Mouse (Mus musculus) liver, embryonic 12.5 days (tissue): ENCODE measurements around the gene Olfr961. TPM values are rescaled to one million over a fixed set of nuclear protein-coding genes. Genes with fewer than 3 reads are reported as not detected.

Source experiments
- ATAC-seq: fragments of 200-750 bp; cut with Nextera tagmentation; 2 replicates; pipeline ENCODE4 v1.8.0; 2017; ENCODE audit warnings: moderate number of reproducible peaks, mild to moderate bottlenecking, moderate library complexity
- H3K27ac ChIP-seq: fragments of 300-500 bp; sonication (generic); 2 replicates; pipeline ENCODE4 v1.5.1; 2016; ENCODE audit warnings: mild to moderate bottlenecking
- H3K27me3 ChIP-seq: fragments of 300-500 bp; sonication (generic); replicated peaks from 2 replicates; pipeline ENCODE4 v1.6.1; 2016; ENCODE audit warnings: mild to moderate bottlenecking, moderate library complexity
- H3K36me3 ChIP-seq: fragments of 300-500 bp; sonication (generic); 2 replicates; pipeline ENCODE4 v1.6.1; 2016; ENCODE audit warnings: mild to moderate bottlenecking, moderate library complexity
- H3K4me1 ChIP-seq: fragments of 300-500 bp; sonication (generic); 2 replicates; pipeline ENCODE4 v1.6.1; 2016
- H3K4me2 ChIP-seq: fragments of 300-500 bp; sonication (generic); 2 replicates; pipeline ENCODE4 v1.6.1; 2016; ENCODE audit warnings: mild to moderate bottlenecking, moderate library complexity
- H3K4me3 ChIP-seq: fragments of 300-500 bp; sonication (generic); 2 replicates; pipeline ENCODE4 v1.5.1; 2016; ENCODE audit warnings: mild to moderate bottlenecking, moderate library complexity
- H3K9ac ChIP-seq: fragments of 300-500 bp; sonication (generic); 2 replicates; pipeline ENCODE4 v1.6.1; 2016; ENCODE audit warnings: mild to moderate bottlenecking, moderate library complexity
- H3K9me3 ChIP-seq: fragments of 300-500 bp; sonication (generic); replicated peaks from 2 replicates; pipeline ENCODE4 v1.6.1; 2016; ENCODE audit warnings: mild to moderate bottlenecking, moderate library complexity
- WGBS: fragments of 180-500 bp; shearing (Covaris S2); methylation state at CpG from one replicate; pipeline ENCODE4 v1.1.7; 2016; ENCODE audit not compliant: insufficient replicate concordance; 5-methylcytosine and 5-hydroxymethylcytosine counted together
- polyA plus RNA-seq: library from polyadenylated mRNA; unstranded; fragments of >200 nt; fragmentation: Nextera tagmentation; extraction: Ambion mirVana; gene quantifications from 2 replicates; pipeline ENCODE4 v1.2.1, GENCODE M21; 2016

Gene Olfr961
- polyA plus RNA-seq, result not detected in 2 replicates

DNA sequence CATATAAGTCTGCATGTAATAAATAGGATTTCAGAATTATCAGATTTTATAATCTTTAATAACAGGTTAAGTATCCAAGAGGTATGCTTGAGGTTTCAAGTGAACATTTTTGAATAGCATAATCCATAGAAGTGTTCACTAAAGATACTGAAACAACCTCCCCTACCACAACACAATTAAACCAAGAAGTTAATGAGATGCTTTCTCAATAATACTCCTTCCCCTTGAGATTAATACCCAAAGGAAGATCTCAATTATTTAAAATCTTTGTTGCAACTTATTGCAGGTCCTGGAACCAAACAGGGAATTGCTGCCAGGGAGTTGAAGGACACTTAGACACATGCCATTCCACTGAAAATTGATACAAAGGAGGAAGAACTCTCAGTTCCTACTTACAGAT lies at the start of gene Olfr961:
Gene Olfr961, plus strand, starts transcription at position 301 of the 400 bp plus-strand sequence.
- ATAC-seq, result no peak
- Histone ChIP-seq H3K4me3 (no peak within 1 kb of the TSS), H3K36me3 (no peaks in the 10 kb centered on the region), H3K4me2 (no peak within 1 kb of the TSS), H3K27me3 (no peaks in the 10 kb centered on the region), H3K9me3 (no peaks in the 10 kb centered on the region), H3K27ac (no peak within 1 kb of the TSS), H3K9ac (no peak within 1 kb of the TSS), H3K4me1 (no peaks in the 10 kb centered on the region)

GRCm38 (mm10) chr9:39602536-39603332 lies 42.2 kb upstream of the Olfr961 start:
- Histone ChIP-seq H3K4me2 (peak overlapping the region; percentile 50), H3K4me3 (peak overlapping the region; percentile 32; the same call in 1 of the 2 replicates), H3K4me1 (no peaks in the 10 kb centered on the region), H3K36me3 (no peaks in the 10 kb centered on the region), H3K9me3 (no peaks in the 10 kb centered on the region), H3K9ac (no peak overlapping the region), H3K27ac (no peak overlapping the region), H3K27me3 (peaks cover 17% of the 10 kb centered on the region)
- no peak for ATAC-seq
- 3% methylated on average over 19 of the region's 19 CpGs for WGBS

- peaks cover 17% of the 10 kb centered on the region for H3K27me3 ChIP-seq
- no peaks in the 10 kb centered on the region for H3K36me3 ChIP-seq
- no peaks in the 10 kb centered on the region for H3K9me3 ChIP-seq
- no peaks in the 10 kb centered on the region for H3K4me1 ChIP-seq
- 2% methylated on average over 9 of the region's 9 CpGs for WGBS
- no peak overlapping the region for H3K27ac ChIP-seq
- no peak for ATAC-seq
- peak overlapping the region; percentile 32; the same call in 1 of the 2 replicates for H3K4me3 ChIP-seq
- no peak overlapping the region for H3K9ac ChIP-seq
- H3K4me2 ChIP-seq, result peak overlapping the region; percentile 50
Observed at GRCm38 (mm10) chr9:39603333-39603845, 41.5 kb upstream of the Olfr961 start.

DNA sequence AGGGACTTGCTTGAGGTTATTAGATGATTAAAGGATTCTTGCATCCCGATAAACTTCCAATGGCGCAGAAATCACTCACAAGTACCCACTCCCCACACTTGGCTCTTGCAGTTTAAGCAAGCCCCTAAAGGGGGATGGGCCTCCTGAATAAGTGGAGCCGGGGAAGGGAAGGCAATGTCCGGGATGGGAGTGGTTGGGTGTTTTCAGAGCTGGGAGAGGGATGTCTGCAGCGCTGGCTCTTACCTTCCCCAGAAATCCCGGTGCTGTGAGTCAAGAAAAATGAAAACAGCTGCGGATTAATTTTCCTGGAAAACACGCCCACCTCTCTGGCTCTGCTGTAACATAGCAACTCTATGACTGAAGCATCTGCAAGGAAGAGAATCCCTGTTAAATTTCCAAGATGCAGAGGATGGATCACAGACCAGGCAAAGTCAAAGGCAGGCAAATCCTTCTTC lies 40.9 kb upstream of the Olfr961 start, which contains the start of gene AW551984:
Gene AW551984, minus strand, starts transcription at position 405 of the 455 bp plus-strand sequence.
- no peak within 1 kb of the TSS for H3K9ac ChIP-seq
- H3K27ac ChIP-seq, result no peak within 1 kb of the TSS
- no peaks in the 10 kb centered on the region for H3K36me3 ChIP-seq
- H3K4me2 ChIP-seq, result peak within 1 kb of the TSS; percentile 50
- H3K4me1 ChIP-seq, result no peaks in the 10 kb centered on the region
- H3K9me3 ChIP-seq, result no peaks in the 10 kb centered on the region
- H3K27me3 ChIP-seq, result peaks cover 17% of the 10 kb centered on the region
- peak within 1 kb of the TSS; percentile 32; the same call in 1 of the 2 replicates for H3K4me3 ChIP-seq
- ATAC-seq, result no peak
- WGBS, result 4% methylated on average over 8 of the region's 8 CpGs

DNA sequence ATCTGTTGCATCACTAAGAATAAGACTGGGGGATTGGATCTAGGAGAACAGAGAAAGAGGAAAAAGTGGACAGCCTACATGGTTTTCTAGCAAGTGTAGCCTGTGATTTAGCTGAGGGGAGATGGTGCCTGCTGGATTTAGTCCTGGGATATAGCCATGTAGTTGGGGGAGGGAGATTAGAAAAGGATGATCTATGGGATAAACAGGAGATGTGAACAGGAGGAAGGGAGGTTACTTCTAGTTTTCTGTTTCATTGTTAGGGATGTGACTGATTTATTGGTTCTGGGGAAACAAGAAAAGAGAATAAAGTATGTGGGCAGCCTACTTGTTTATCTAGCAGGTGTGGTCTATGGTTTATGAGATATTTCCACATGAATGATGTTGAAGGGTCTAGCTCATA lies 36.4 kb upstream of the Olfr961 start:
- H3K27ac ChIP-seq, result no peak overlapping the region
- no peak overlapping the region for H3K4me3 ChIP-seq
- ATAC-seq, result no peak
- H3K27me3 ChIP-seq, result peaks cover 5% of the 10 kb centered on the region
- no peak overlapping the region for H3K4me2 ChIP-seq
- no peaks in the 10 kb centered on the region for H3K4me1 ChIP-seq
- H3K9ac ChIP-seq, result no peak overlapping the region
- H3K9me3 ChIP-seq, result no peaks in the 10 kb centered on the region
- no peaks in the 10 kb centered on the region for H3K36me3 ChIP-seq

DNA sequence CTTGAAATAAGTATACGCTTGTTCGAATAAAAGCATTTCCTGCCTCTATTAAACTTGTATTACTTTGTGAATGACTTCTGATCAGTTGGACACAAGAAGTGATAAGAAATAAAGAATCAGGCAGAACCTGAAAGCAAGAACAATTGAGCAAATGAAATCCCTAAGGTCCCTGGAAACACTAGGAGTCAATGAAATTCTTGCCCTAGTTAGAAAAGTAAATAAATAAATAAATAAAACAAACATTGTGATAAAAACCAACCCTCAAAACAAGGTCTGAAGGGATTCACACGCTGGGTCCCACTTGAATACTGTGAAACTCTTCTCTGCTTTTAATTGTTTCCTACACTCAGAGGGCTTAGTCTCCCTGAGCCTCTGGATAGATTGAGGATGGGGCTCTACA lies 34.5 kb upstream of the Olfr961 start, which contains the start of gene Olfr148:
Gene Olfr148, plus strand, starts transcription at position 301 of the 400 bp plus-strand sequence.
- Histone ChIP-seq H3K36me3 (no peaks in the 10 kb centered on the region), H3K4me3 (no peak within 1 kb of the TSS), H3K9ac (no peak within 1 kb of the TSS), H3K9me3 (no peaks in the 10 kb centered on the region), H3K4me1 (no peaks in the 10 kb centered on the region), H3K27me3 (no peaks in the 10 kb centered on the region), H3K4me2 (no peak within 1 kb of the TSS), H3K27ac (no peak within 1 kb of the TSS)
- WGBS, result 58% methylated on average over 3 of the region's 3 CpGs
- ATAC-seq, result no peak

DNA sequence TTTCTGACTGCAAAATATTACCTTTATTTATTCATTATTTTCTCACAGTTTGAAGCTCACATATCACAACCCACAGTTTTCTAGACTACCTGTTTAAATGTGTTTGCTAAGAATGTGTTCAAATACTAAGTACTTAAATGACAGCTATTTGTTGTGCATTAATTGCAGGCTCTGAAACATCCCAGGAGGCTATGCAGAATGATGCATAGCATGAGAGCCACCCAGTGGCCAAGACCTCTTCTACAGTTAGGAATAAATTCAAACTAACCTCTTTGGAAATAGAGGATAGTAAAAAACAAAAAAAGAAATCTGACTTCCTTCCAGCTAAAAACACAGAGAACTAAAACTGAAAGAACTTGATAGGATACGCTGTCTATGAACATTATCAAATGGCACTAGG lies 32.9 kb upstream of the Olfr961 start:
- Histone ChIP-seq H3K27ac (no peak overlapping the region), H3K27me3 (no peaks in the 10 kb centered on the region), H3K9ac (no peak overlapping the region), H3K4me1 (no peaks in the 10 kb centered on the region), H3K9me3 (no peaks in the 10 kb centered on the region), H3K4me3 (no peak overlapping the region), H3K4me2 (no peak overlapping the region), H3K36me3 (no peaks in the 10 kb centered on the region)
- ATAC-seq, result no peak
- 43% methylated on average over 1 of the region's 1 CpGs for WGBS

GRCm38 (mm10) chr9:39621073-39621472 lies 23.8 kb upstream of the Olfr961 start, which contains the start of gene Olfr960:
Gene Olfr960 (plus strand): TSS chr9:39621373.
- Histone ChIP-seq H3K27me3 (no peaks in the 10 kb centered on the region), H3K4me1 (no peaks in the 10 kb centered on the region), H3K36me3 (no peaks in the 10 kb centered on the region), H3K4me3 (no peak within 1 kb of the TSS), H3K27ac (no peak within 1 kb of the TSS), H3K9me3 (no peaks in the 10 kb centered on the region), H3K9ac (no peak within 1 kb of the TSS), H3K4me2 (no peak within 1 kb of the TSS)
- 46% methylated on average over 1 of the region's 1 CpGs for WGBS
- no peak for ATAC-seq

DNA sequence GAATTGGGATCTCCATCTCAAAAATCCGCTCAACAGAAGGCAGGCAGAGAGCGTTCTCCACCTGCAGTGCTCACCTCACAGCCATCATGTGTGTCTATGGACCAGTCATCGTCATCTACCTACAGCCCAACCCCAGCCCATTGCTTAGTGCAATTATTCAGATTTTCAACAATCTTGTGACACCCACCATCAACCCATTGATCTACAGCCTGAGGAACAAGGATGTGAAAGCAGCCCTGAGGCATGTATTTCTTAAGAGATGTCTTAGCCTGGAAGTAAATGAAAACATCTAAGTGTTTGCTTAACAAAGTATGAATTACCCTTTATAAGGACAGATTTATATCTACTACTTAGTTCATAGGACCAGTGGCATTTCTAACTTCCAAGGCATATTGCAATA lies 21.1 kb upstream of the Olfr961 start:
- H3K9me3 ChIP-seq, result no peaks in the 10 kb centered on the region
- no peaks in the 10 kb centered on the region for H3K4me1 ChIP-seq
- H3K9ac ChIP-seq, result no peak overlapping the region
- no peaks in the 10 kb centered on the region for H3K36me3 ChIP-seq
- ATAC-seq, result no peak
- no peak overlapping the region for H3K4me3 ChIP-seq
- 62% methylated on average over 3 of the region's 3 CpGs for WGBS
- H3K27ac ChIP-seq, result no peak overlapping the region
- no peak overlapping the region for H3K4me2 ChIP-seq
- no peaks in the 10 kb centered on the region for H3K27me3 ChIP-seq

- H3K9ac ChIP-seq, result no peak overlapping the region
- H3K4me3 ChIP-seq, result no peak overlapping the region
- no peaks in the 10 kb centered on the region for H3K9me3 ChIP-seq
- no peak overlapping the region for H3K4me2 ChIP-seq
- ATAC-seq, result no peak
- WGBS, result 48% methylated on average over 2 of the region's 2 CpGs
- H3K27ac ChIP-seq, result no peak overlapping the region
- H3K36me3 ChIP-seq, result no peaks in the 10 kb centered on the region
- H3K27me3 ChIP-seq, result no peaks in the 10 kb centered on the region
- H3K4me1 ChIP-seq, result no peaks in the 10 kb centered on the region
Observed at GRCm38 (mm10) chr9:39624711-39625110, 20.2 kb upstream of the Olfr961 start.

- Histone ChIP-seq H3K36me3 (no peaks in the 10 kb centered on the region), H3K4me2 (no peak overlapping the region), H3K9ac (no peak overlapping the region), H3K4me3 (no peak overlapping the region), H3K27me3 (no peaks in the 10 kb centered on the region), H3K27ac (no peak overlapping the region), H3K9me3 (no peaks in the 10 kb centered on the region), H3K4me1 (no peaks in the 10 kb centered on the region)
- ATAC-seq, result no peak
- whole genome bisulfite sequencing, result 58% methylated on average over 2 of the region's 2 CpGs
Observed at GRCm38 (mm10) chr9:39629069-39629468, 15.8 kb upstream of the Olfr961 start.

- ATAC-seq, result no peak
- H3K4me3 ChIP-seq, result no peak overlapping the region
- H3K4me1 ChIP-seq, result no peaks in the 10 kb centered on the region
- H3K27ac ChIP-seq, result no peak overlapping the region
- no peaks in the 10 kb centered on the region for H3K9me3 ChIP-seq
- no peak overlapping the region for H3K4me2 ChIP-seq
- no peaks in the 10 kb centered on the region for H3K36me3 ChIP-seq
- no peak overlapping the region for H3K9ac ChIP-seq
- no peaks in the 10 kb centered on the region for H3K27me3 ChIP-seq
- WGBS, result 17% methylated on average over 4 of the region's 4 CpGs
Observed at GRCm38 (mm10) chr9:39633913-39634594, 10.8 kb upstream of the Olfr961 start.
